Mouse (Mus musculus) olfactory bulb, adult 2 months (tissue): ENCODE measurements around the gene Rb1.

Experiments
- CTCF ChIP-seq: fragments of 200-500 bp; IDR thresholded peaks from 2 replicates; pipeline ENCODE4 v1.5.1; 2012; ENCODE audit warnings: low read depth, mild to moderate bottlenecking, low read length, moderate library complexity; ENCODE audit not compliant: insufficient read depth
- POLR2A ChIP-seq: fragments of 200-500 bp; IDR thresholded peaks from 2 replicates; pipeline ENCODE4 v1.6.1; 2012; ENCODE audit warnings: mild to moderate bottlenecking, low read depth, low read length, moderate library complexity; ENCODE audit not compliant: insufficient read depth

- TF ChIP-seq CTCF (no peak), POLR2A (no peak)
These were observed 32.0 kb downstream of the Rb1 start for GRCm38 (mm10) chr14:73293616-73294015.
